Mouse (Mus musculus) bone marrow, adult 2 months (tissue): ENCODE measurements around the gene Col4a1. TPM values are rescaled to one million over a fixed set of nuclear protein-coding genes. Genes with fewer than 3 reads are reported as not detected.

Source experiments
- H3K27ac ChIP-seq: fragments of 200-500 bp; 2 replicates; pipeline ENCODE4 v1.5.1; 2012; ENCODE audit warnings: low read depth, mild to moderate bottlenecking, control low read depth, inconsistent platforms, low read length; ENCODE audit not compliant: control insufficient read depth, poor library complexity, insufficient read depth
- H3K4me1 ChIP-seq: fragments of 200-500 bp; 2 replicates; pipeline ENCODE4 v1.6.1; 2011; ENCODE audit warnings: low read length; ENCODE audit not compliant: control insufficient read depth, insufficient read depth
- H3K4me3 ChIP-seq: fragments of 200-500 bp; replicated peaks from 2 replicates; pipeline ENCODE3; 2011; ENCODE audit warnings: mild to moderate bottlenecking, low read depth, low read length, control low read depth; ENCODE audit not compliant: control insufficient read depth
- CTCF ChIP-seq: fragments of 200-500 bp; IDR thresholded peaks from 2 replicates; pipeline ENCODE4 v1.5.1; 2011; ENCODE audit warnings: low read length, control low read depth; ENCODE audit not compliant: control insufficient read depth, insufficient read depth
- POLR2A ChIP-seq: fragments of 200-500 bp; IDR thresholded peaks from 2 replicates; pipeline ENCODE4 v1.6.1; 2011; ENCODE audit warnings: low read depth, mild to moderate bottlenecking, control low read depth, low read length, borderline replicate concordance; ENCODE audit not compliant: control insufficient read depth
- WGBS: fragments of 180-500 bp; shearing (Covaris S2); methylation state at CpG from one replicate; pipeline ENCODE4 v1.1.7; 2018; 5-methylcytosine and 5-hydroxymethylcytosine counted together
- polyA plus RNA-seq: library from polyadenylated mRNA; stranded (reverse); fragments of >200 nt; gene quantifications from 2 replicates; pipeline ENCODE4 v1.2.4, GENCODE M21; 2011; ENCODE audit warnings: low replicate concordance; ENCODE audit not compliant: missing spikeins, insufficient read depth, insufficient read length

Gene Col4a1
- polyA plus RNA-seq, 1 experiment, result 6.7 TPM

- H3K4me3 ChIP-seq, result no peak overlapping the region
- 11% methylated on average over 45 of the region's 45 CpGs for WGBS
- no peak for TF ChIP-seq CTCF
- TF ChIP-seq POLR2A, result no peak
- H3K27ac ChIP-seq, result no peak overlapping the region; the same call in 1 of the 2 replicates
- no peaks in the 10 kb centered on the region for H3K4me1 ChIP-seq
Measured at GRCm38 (mm10) chr8:11313176-11314111, 818 bp upstream of the Col4a1 start.

DNA sequence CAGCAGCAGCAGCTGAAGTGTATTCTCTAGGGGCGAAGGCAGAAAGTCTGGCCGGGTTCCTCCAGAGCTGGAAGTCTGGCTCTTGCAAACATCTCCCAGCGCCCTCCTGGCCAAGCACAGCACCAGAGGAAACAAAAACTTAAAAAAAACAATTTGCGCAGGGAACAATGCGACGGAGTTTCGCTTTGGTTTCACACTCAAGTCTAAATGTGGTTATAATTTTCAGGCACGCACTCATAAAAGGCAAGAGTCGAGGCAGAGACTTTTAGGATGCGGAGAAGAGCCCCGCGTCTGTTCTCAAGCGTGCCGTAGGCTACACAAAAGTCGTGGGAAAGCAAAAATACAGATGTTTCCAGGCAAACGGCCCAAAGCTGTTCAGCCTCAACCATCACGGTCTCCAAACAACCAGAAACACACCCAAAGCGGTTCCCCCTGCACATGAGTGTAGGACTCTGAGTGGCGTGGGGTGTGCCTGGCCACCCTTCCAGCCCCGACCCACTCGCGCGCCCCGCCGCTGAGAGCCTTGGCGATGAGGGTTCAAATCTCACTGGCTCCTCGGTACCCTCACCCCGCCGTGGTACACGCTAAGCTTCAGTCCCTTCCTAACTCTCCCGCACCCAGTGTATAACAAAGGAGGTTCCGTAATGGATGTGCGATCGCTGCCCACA lies 811 bp downstream of the Col4a1 start:
- peak overlapping the region; percentile 17; the same call in 1 of the 2 replicates for H3K27ac ChIP-seq
- TF ChIP-seq POLR2A (no peak), CTCF (no peak)
- WGBS, result 4% methylated on average over 34 of the region's 34 CpGs
- peak overlapping the region; percentile 19 for H3K4me3 ChIP-seq
- H3K4me1 ChIP-seq, result no peaks in the 10 kb centered on the region

- H3K4me1 ChIP-seq, result no peaks in the 10 kb centered on the region
- H3K27ac ChIP-seq, result no peak overlapping the region
- TF ChIP-seq POLR2A, result no peak
- TF ChIP-seq CTCF, result no peak
- H3K4me3 ChIP-seq, result no peak overlapping the region
- 73% methylated on average over 2 of the region's 2 CpGs for WGBS
Measured at GRCm38 (mm10) chr8:11310049-11310448, 2.6 kb downstream of the Col4a1 start.

- WGBS, result 69% methylated on average over 5 of the region's 5 CpGs
- TF ChIP-seq CTCF (no peak), POLR2A (no peak)
- H3K4me1 ChIP-seq, result no peaks in the 10 kb centered on the region
- no peak overlapping the region for H3K4me3 ChIP-seq
- H3K27ac ChIP-seq, result no peak overlapping the region
Measured at GRCm38 (mm10) chr8:11309226-11309625, 3.4 kb downstream of the Col4a1 start.

GRCm38 (mm10) chr8:11308570-11308998 lies 4.0 kb downstream of the Col4a1 start:
- TF ChIP-seq POLR2A, result no peak
- no peak for TF ChIP-seq CTCF
- H3K27ac ChIP-seq, result no peak overlapping the region
- WGBS, result 82% methylated on average over 7 of the region's 7 CpGs
- H3K4me3 ChIP-seq, result no peak overlapping the region
- no peaks in the 10 kb centered on the region for H3K4me1 ChIP-seq

- no peak for TF ChIP-seq CTCF
- no peak for TF ChIP-seq POLR2A
- WGBS, result 77% methylated on average over 7 of the region's 7 CpGs
Measured at GRCm38 (mm10) chr8:11307451-11307850, 5.2 kb downstream of the Col4a1 start.

GRCm38 (mm10) chr8:11305539-11305938 lies 7.1 kb downstream of the Col4a1 start:
- no peak for TF ChIP-seq CTCF
- TF ChIP-seq POLR2A, result no peak
- no peak overlapping the region for H3K27ac ChIP-seq
- no peak overlapping the region for H3K4me3 ChIP-seq
- WGBS, result 81% methylated on average over 1 of the region's 1 CpGs
- H3K4me1 ChIP-seq, result no peaks in the 10 kb centered on the region; the same call in 1 of the 2 replicates

More at GRCm38 (mm10) chr8:11307451-11307850, 5.2 kb downstream of the Col4a1 start:
- Histone ChIP-seq H3K4me1 (no peaks in the 10 kb centered on the region; the same call in 1 of the 2 replicates), H3K27ac (no peak overlapping the region), H3K4me3 (no peak overlapping the region)

DNA sequence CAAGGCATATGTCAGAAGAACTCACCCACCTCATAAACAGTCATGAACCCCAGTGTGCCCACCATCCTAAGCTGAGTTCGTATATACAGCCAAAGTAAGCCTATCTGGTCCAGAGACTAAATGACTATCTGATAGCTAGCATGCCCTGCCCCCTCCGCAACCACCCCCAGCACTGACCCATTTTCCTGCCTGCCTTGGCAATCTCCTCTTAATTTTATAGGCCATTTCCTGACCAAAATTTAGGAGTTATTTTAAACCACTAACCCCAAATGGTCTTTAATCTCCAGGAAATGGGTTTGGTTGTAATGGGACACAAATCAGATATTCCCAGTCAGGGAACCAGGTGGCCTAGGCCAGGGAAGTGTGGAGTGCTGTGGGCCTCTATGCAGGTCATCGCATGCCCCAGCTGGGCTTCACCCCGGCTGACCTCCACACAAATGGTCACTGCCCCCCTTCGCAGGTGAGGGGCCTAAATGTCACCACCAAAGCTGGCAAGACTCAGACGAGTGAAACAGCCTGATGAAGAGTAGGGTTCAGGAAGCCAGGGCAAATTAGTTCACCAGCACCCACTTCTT lies 8.5 kb downstream of the Col4a1 start:
- TF ChIP-seq POLR2A (no peak), CTCF (no peak)
- Histone ChIP-seq H3K4me3 (no peak overlapping the region), H3K4me1 (no peaks in the 10 kb centered on the region; the same call in 1 of the 2 replicates), H3K27ac (no peak overlapping the region)
- 74% methylated on average over 6 of the region's 6 CpGs for WGBS
